Mouse (Mus musculus): ENCODE measurements around the gene D5Ertd579e.

DNA sequence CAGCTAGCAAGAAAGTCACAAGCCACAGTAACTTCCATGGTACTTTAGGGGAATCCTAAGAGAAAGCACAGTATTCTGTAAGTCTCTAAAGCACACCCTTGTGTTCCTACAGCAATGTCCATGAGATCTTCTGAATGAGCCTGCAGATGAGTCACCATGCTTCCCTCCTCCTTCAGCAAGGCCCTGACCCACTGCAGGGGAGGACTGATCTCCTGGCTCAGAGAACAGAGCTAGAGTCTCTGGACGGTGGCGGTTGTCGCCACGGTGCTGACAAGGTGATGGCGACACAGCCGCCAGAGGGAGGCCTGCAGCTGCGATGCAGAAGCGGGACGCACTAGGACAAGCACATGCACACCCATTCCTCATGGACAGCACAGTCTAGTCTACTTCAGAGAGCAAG, 93.8 kb downstream of the D5Ertd579e start:
- TF ChIP-seq CTCF (IDR thresholded peaks at IDR 0.05; ENCODE audit: low read depth, low read length) = no peak
- no peak for TF ChIP-seq POLR2A (IDR thresholded peaks at IDR 0.05; ENCODE audit: extremely low read depth, insufficient read depth, low read length)
